In genomic region chr2:162929704-162930103, GRCm38 (mm10) we compare ENCODE assay signal across 26 mouse cellular contexts. TPM values are rescaled to one million over a fixed set of nuclear protein-coding genes. Genes with fewer than 3 reads are reported as not detected.
A peak's percentile ranks its signal among the peaks of the same experiment; 100 is the strongest.
DNase-seq lines count a peak whose midpoint lies in the region; ATAC-seq and TF ChIP-seq lines count a peak whose summit lies in the region.
"Had no signal": no experiment of that assay in that cellular context is flagged by ENCODE, and none has a peak within 500 bp of the region (broad histone marks: within the 10 kb centered on the region; RNA-seq: fewer than 3 reads in every experiment).

No protein-coding gene starts in this region.

- H3K9ac ChIP-seq in heart, embryonic 15.5 days, result no peak overlapping the region
- no peak overlapping the region for H3K9ac ChIP-seq in heart, embryonic 12.5 days
- H3K9ac ChIP-seq in lung, embryonic 15.5 days, result no peak overlapping the region
- H3K9ac ChIP-seq in lung, postnatal 0 days (replicated peaks; ENCODE audit: low read depth), result no peak overlapping the region
- H3K9ac ChIP-seq in liver, embryonic 14.5 days (replicated peaks), result no peak overlapping the region; the same call in 1 of the 2 replicates

- H3K9me3 ChIP-seq in heart, embryonic 15.5 days (replicated peaks), result no peaks in the 10 kb centered on the region
- no peaks in the 10 kb centered on the region for H3K9me3 ChIP-seq in heart, embryonic 12.5 days (replicated peaks)
- H3K9me3 ChIP-seq in lung, embryonic 15.5 days, result no peaks in the 10 kb centered on the region
- H3K9me3 ChIP-seq in lung, postnatal 0 days (ENCODE audit: low read length), result no peaks in the 10 kb centered on the region
- H3K9me3 ChIP-seq in embryonic facial prominence, embryonic 10.5 days, result no peaks in the 10 kb centered on the region
- no peaks in the 10 kb centered on the region for H3K9me3 ChIP-seq in liver, embryonic 14.5 days (ENCODE audit: control insufficient read depth, low read length)

- no peak for ATAC-seq in heart, embryonic 15.5 days (replicated peaks; ENCODE audit: insufficient number of reproducible peaks, insufficient read depth, low FRiP score, low read depth)
- ATAC-seq in heart, embryonic 12.5 days (ENCODE audit: insufficient number of reproducible peaks, low FRiP score), result no peak
- ATAC-seq in lung, embryonic 15.5 days (ENCODE audit: borderline replicate concordance, extremely low read depth, low FRiP score, low TSS enrichment), result no peak
- no peak for ATAC-seq in lung, postnatal 0 days
- no peak for ATAC-seq in liver, embryonic 14.5 days (ENCODE audit: insufficient read depth)
- ATAC-seq: forebrain, postnatal 0 days; midbrain, embryonic 16.5 days had no signal

- H3K27ac ChIP-seq in heart, embryonic 15.5 days, result no peak overlapping the region
- no peak overlapping the region for H3K27ac ChIP-seq in heart, embryonic 12.5 days (ENCODE audit: poor library complexity, severe bottlenecking)
- H3K27ac ChIP-seq in lung, embryonic 15.5 days, result no peak overlapping the region
- H3K27ac ChIP-seq in lung, postnatal 0 days (ENCODE audit: low read length), result no peak overlapping the region
- no peak overlapping the region for H3K27ac ChIP-seq in embryonic facial prominence, embryonic 10.5 days (replicated peaks)
- H3K27ac ChIP-seq in liver, embryonic 14.5 days, result no peak overlapping the region
- H3K27ac ChIP-seq in left cerebral cortex, adult 2 months, result no peak overlapping the region
- H3K27ac ChIP-seq: layer of hippocampus, adult 2 months had no signal

- intact Hi-C loops in left cerebral cortex, adult 2 months (cut with DNase I), result no loop called here

- H3K36me3 ChIP-seq in heart, embryonic 15.5 days, result peaks cover 21% of the 10 kb centered on the region
- peaks cover 20% of the 10 kb centered on the region for H3K36me3 ChIP-seq in heart, embryonic 12.5 days
- H3K36me3 ChIP-seq in lung, embryonic 15.5 days, result peaks cover 19% of the 10 kb centered on the region
- no peaks in the 10 kb centered on the region for H3K36me3 ChIP-seq in lung, postnatal 0 days (ENCODE audit: insufficient read depth, low read length)
- H3K36me3 ChIP-seq in embryonic facial prominence, embryonic 10.5 days (replicated peaks), result peaks cover 24% of the 10 kb centered on the region
- H3K36me3 ChIP-seq in liver, embryonic 14.5 days (replicated peaks; ENCODE audit: control insufficient read depth, insufficient read depth, low read depth), result peaks cover 22% of the 10 kb centered on the region

- TF ChIP-seq CTCF in lung, postnatal 0 days (IDR thresholded peaks at IDR 0.05), result no peak
- no peak for TF ChIP-seq CTCF in liver, embryonic 14.5 days (IDR thresholded peaks at IDR 0.05; ENCODE audit: low read depth)
- TF ChIP-seq CTCF in left cerebral cortex, adult 2 months (IDR thresholded peaks at IDR 0.05), result no peak

- no peak for TF ChIP-seq EP300 in lung, postnatal 0 days (IDR thresholded peaks at IDR 0.05)
- TF ChIP-seq EP300 in liver, embryonic 14.5 days (IDR thresholded peaks at IDR 0.05; ENCODE audit: low read depth), result no peak

- peak overlapping the region; percentile 90; the same call in 1 of the 2 replicates for H3K4me2 ChIP-seq in heart, embryonic 15.5 days
- no peak overlapping the region for H3K4me2 ChIP-seq in heart, embryonic 12.5 days
- peak overlapping the region; percentile 85; the same call in 1 of the 2 replicates for H3K4me2 ChIP-seq in lung, embryonic 15.5 days
- no peak overlapping the region for H3K4me2 ChIP-seq in lung, postnatal 0 days (replicated peaks; ENCODE audit: low read depth, low read length)
- peak overlapping the region; percentile 85 for H3K4me2 ChIP-seq in liver, embryonic 14.5 days (ENCODE audit: low read depth)

- 54% methylated on average over 3 of the region's 3 CpGs for WGBS in heart, embryonic 15.5 days
- 44% methylated on average over 3 of the region's 3 CpGs for WGBS in heart, embryonic 12.5 days
- 32% methylated on average over 3 of the region's 3 CpGs for WGBS in lung, embryonic 15.5 days
- 38% methylated on average over 3 of the region's 3 CpGs for WGBS in lung, postnatal 0 days
- 71% methylated on average over 3 of the region's 3 CpGs for WGBS in embryonic facial prominence, embryonic 10.5 days
- 73% methylated on average over 3 of the region's 3 CpGs for WGBS in liver, embryonic 14.5 days (ENCODE audit: insufficient replicate concordance)

- peaks cover 16% of the 10 kb centered on the region for H3K4me1 ChIP-seq in heart, embryonic 15.5 days (replicated peaks)
- H3K4me1 ChIP-seq in heart, embryonic 12.5 days (replicated peaks), result peaks cover 10% of the 10 kb centered on the region
- peaks cover 11% of the 10 kb centered on the region for H3K4me1 ChIP-seq in lung, embryonic 15.5 days
- H3K4me1 ChIP-seq in lung, postnatal 0 days (ENCODE audit: insufficient read depth, low read depth, low read length), result peaks cover 4% of the 10 kb centered on the region; the same call in 1 of the 2 replicates
- peaks cover 20% of the 10 kb centered on the region for H3K4me1 ChIP-seq in embryonic facial prominence, embryonic 10.5 days
- peaks cover 4 to 25% of the 10 kb centered on the region in 2 experiments for H3K4me1 ChIP-seq in liver, embryonic 14.5 days (replicated peaks; ENCODE audit: control insufficient read depth in 2 of 2, insufficient read depth in 2 of 2, low read length in 1 of 2)

- 0 out of 2 replicates have a peak overlapping the region, but pooled peaks have one; percentile 100 for H3K4me3 ChIP-seq in heart, embryonic 15.5 days
- no peak overlapping the region for H3K4me3 ChIP-seq in heart, embryonic 12.5 days
- no peak overlapping the region for H3K4me3 ChIP-seq in lung, embryonic 15.5 days
- H3K4me3 ChIP-seq in lung, postnatal 0 days (ENCODE audit: low read depth, low read length), result no peak overlapping the region
- peak overlapping the region; percentile 100; the same call in 1 of the 2 replicates for H3K4me3 ChIP-seq in embryonic facial prominence, embryonic 10.5 days
- H3K4me3 ChIP-seq in liver, embryonic 14.5 days (ENCODE audit: insufficient read depth in 1 of 2, low read depth in 2 of 2, low read length in 2 of 2), result no peak overlapping the region
- no peak overlapping the region for H3K4me3 ChIP-seq in left cerebral cortex, adult 2 months

- DNase-seq in lung, postnatal 0 days (ENCODE audit: low spot score), result no peak
- DNase-seq in embryonic facial prominence, embryonic 10.5 days (ENCODE audit: low spot score), result no peak
- DNase-seq in liver, embryonic 14.5 days (ENCODE audit: low read depth in 3 of 3, low spot score in 3 of 3), result no peak
- no peak for DNase-seq in left cerebral cortex, adult 2 months (ENCODE audit: extremely low spot score in 1 of 2, low spot score in 2 of 2)
- DNase-seq in right cerebral cortex, postnatal 10 days (ENCODE audit: low spot score in 2 of 2), result no peak
- DNase-seq: adrenal gland, postnatal 10 days; cerebellum, adult 9-10 months; forebrain, postnatal 0 days; gastrocnemius, adult 2 months; kidney, adult 18-20 months; kidney, postnatal 14 days; left cerebral cortex, postnatal 4 days; lung, postnatal 14 days; retina, postnatal 1 day; right cerebral cortex, postnatal 4 days had no signal

- H3K27me3 ChIP-seq in heart, embryonic 15.5 days, result no peaks in the 10 kb centered on the region
- 0 out of 2 replicates have a peak, but pooled peaks cover 4% of the 10 kb centered on the region for H3K27me3 ChIP-seq in heart, embryonic 12.5 days (replicated peaks)
- H3K27me3 ChIP-seq in lung, embryonic 15.5 days, result peaks cover 9% of the 10 kb centered on the region
- H3K27me3 ChIP-seq in lung, postnatal 0 days (replicated peaks; ENCODE audit: insufficient read depth, low read length), result 0 out of 2 replicates have a peak, but pooled peaks cover 8% of the 10 kb centered on the region
- 0 out of 2 replicates have a peak, but pooled peaks cover 4% of the 10 kb centered on the region for H3K27me3 ChIP-seq in embryonic facial prominence, embryonic 10.5 days (replicated peaks; ENCODE audit: low read depth, poor library complexity, severe bottlenecking)
- no peaks in the 10 kb centered on the region; the same call in 1 of the 2 replicates for H3K27me3 ChIP-seq in liver, embryonic 14.5 days (ENCODE audit: control insufficient read depth, insufficient read depth, low read length)
- H3K27me3 ChIP-seq: megakaryocyte, embryonic 14.5 days had no signal

RNA-seq across cellular contexts. Expression of gene Srsf6, which starts 1.6 kb away (rescaled TPM):
- polyA plus RNA-seq in heart, embryonic 15.5 days (2015; fragmentation: Nextera tagmentation; extraction: Ambion mirVana), result 105 and 121 TPM in 2 replicates
- 152 and 161 TPM in 2 replicates for polyA plus RNA-seq in heart, embryonic 12.5 days (2016; fragmentation: Nextera tagmentation; extraction: Ambion mirVana)
- 216 and 217 TPM in 2 replicates for polyA plus RNA-seq in lung, embryonic 15.5 days (2015; fragmentation: Nextera tagmentation; extraction: Ambion mirVana)
- polyA plus RNA-seq in lung, postnatal 0 days (2015; fragmentation: Nextera tagmentation; extraction: Ambion mirVana), result 59.2 and 77.6 TPM in 2 replicates
- 279 and 285 TPM in 2 replicates for polyA plus RNA-seq in embryonic facial prominence, embryonic 10.5 days (2016; fragmentation: Nextera tagmentation; extraction: Ambion mirVana)
- polyA plus RNA-seq in liver, embryonic 14.5 days (2012; rRNA removed), result 72.5 and 113 TPM in 2 replicates
- polyA plus RNA-seq in liver, embryonic 14.5 days (2014; fragmentation: Nextera tagmentation; extraction: Ambion mirVana), result 80.4 and 94.3 TPM in 2 replicates
- 100 to 1,000 TPM in 1 of 2 experiments, 10 to 100 TPM in 1; 99.3 to 109 TPM for total RNA-seq in left cerebral cortex, adult 2 months (2021)

RNA-seq across cellular contexts. Expression of gene L3mbtl1, which starts 13.6 kb away (rescaled TPM):
- polyA plus RNA-seq in heart, embryonic 15.5 days (2015; fragmentation: Nextera tagmentation; extraction: Ambion mirVana), result 0.09 TPM in 1 of 2 replicates, not detected in the other
- 0.05 TPM in 1 of 2 replicates, not detected in the other for polyA plus RNA-seq in heart, embryonic 12.5 days (2016; fragmentation: Nextera tagmentation; extraction: Ambion mirVana)
- polyA plus RNA-seq in lung, embryonic 15.5 days (2015; fragmentation: Nextera tagmentation; extraction: Ambion mirVana), result 0.07 and 0.09 TPM in 2 replicates
- polyA plus RNA-seq in lung, postnatal 0 days (2015; fragmentation: Nextera tagmentation; extraction: Ambion mirVana), result not detected in 2 replicates
- polyA plus RNA-seq in embryonic facial prominence, embryonic 10.5 days (2016; fragmentation: Nextera tagmentation; extraction: Ambion mirVana), result 0.06 and 0.19 TPM in 2 replicates
- 0.08 and 0.32 TPM in 2 replicates for polyA plus RNA-seq in liver, embryonic 14.5 days (2012; rRNA removed)
- 0.04 TPM in 1 of 2 replicates, not detected in the other for polyA plus RNA-seq in liver, embryonic 14.5 days (2014; fragmentation: Nextera tagmentation; extraction: Ambion mirVana)
- 10 to 100 TPM; 19.3 to 22.2 TPM for total RNA-seq in left cerebral cortex, adult 2 months (2021)
- total RNA-seq: common myeloid progenitor, adult 5-6 weeks; gastrocnemius, adult 2 months; granulocyte monocyte progenitor cell, adult 5-6 weeks; hematopoietic stem cell, adult 5-6 weeks had no signal
- polyA plus RNA-seq: erythroblast, embryonic 14.5 days had no signal

RNA-seq across cellular contexts. Expression of gene Sgk2, which starts 57.4 kb away (rescaled TPM):
- polyA plus RNA-seq in heart, embryonic 15.5 days (2015; fragmentation: Nextera tagmentation; extraction: Ambion mirVana), result not detected in 2 replicates
- polyA plus RNA-seq in heart, embryonic 12.5 days (2016; fragmentation: Nextera tagmentation; extraction: Ambion mirVana), result 0.09 TPM in 1 of 2 replicates, not detected in the other
- polyA plus RNA-seq in lung, embryonic 15.5 days (2015; fragmentation: Nextera tagmentation; extraction: Ambion mirVana), result not detected in 2 replicates
- polyA plus RNA-seq in lung, postnatal 0 days (2015; fragmentation: Nextera tagmentation; extraction: Ambion mirVana), result 0.05 and 0.08 TPM in 2 replicates
- polyA plus RNA-seq in embryonic facial prominence, embryonic 10.5 days (2016; fragmentation: Nextera tagmentation; extraction: Ambion mirVana), result not detected in 2 replicates
- polyA plus RNA-seq in liver, embryonic 14.5 days (2012; rRNA removed), result 1.9 and 2.1 TPM in 2 replicates
- polyA plus RNA-seq in liver, embryonic 14.5 days (2014; fragmentation: Nextera tagmentation; extraction: Ambion mirVana), result 3.6 and 4.0 TPM in 2 replicates
- total RNA-seq in left cerebral cortex, adult 2 months (2021), result under 1 TPM; 0.26 to 0.66 TPM
- total RNA-seq: forebrain, postnatal 0 days; gastrocnemius, adult 2 months; granulocyte monocyte progenitor cell, adult 5-6 weeks; hematopoietic stem cell, adult 5-6 weeks; left cerebral cortex, postnatal 4 days had no signal
- polyA plus RNA-seq: embryonic facial prominence, embryonic 11.5 days; erythroblast, embryonic 14.5 days; midbrain, embryonic 16.5 days had no signal

Comparison
In these comparisons a context has a peak if more than half of its experiments do, and no peak if none do; other contexts are left out.
1. H3K4me2 ChIP-seq: peak in heart, embryonic 15.5 days (single experiment), lung, embryonic 15.5 days (single experiment) and liver, embryonic 14.5 days (single experiment); none in heart, embryonic 12.5 days (single experiment) and lung, postnatal 0 days (single experiment).
2. H3K4me3 ChIP-seq: peak in heart, embryonic 15.5 days (single experiment) and embryonic facial prominence, embryonic 10.5 days (single experiment); none in heart, embryonic 12.5 days (single experiment), lung, embryonic 15.5 days (single experiment), lung, postnatal 0 days (single experiment), liver, embryonic 14.5 days (0 of 2) and left cerebral cortex, adult 2 months (single experiment).